Mouse (Mus musculus): ENCODE measurements around the gene Jph4. TPM values are rescaled to one million over a fixed set of nuclear protein-coding genes. Genes with fewer than 3 reads are reported as not detected.

Gene Jph4
- polyA plus RNA-seq, 2 experiments = 2.5 to 10.4 TPM

DNA sequence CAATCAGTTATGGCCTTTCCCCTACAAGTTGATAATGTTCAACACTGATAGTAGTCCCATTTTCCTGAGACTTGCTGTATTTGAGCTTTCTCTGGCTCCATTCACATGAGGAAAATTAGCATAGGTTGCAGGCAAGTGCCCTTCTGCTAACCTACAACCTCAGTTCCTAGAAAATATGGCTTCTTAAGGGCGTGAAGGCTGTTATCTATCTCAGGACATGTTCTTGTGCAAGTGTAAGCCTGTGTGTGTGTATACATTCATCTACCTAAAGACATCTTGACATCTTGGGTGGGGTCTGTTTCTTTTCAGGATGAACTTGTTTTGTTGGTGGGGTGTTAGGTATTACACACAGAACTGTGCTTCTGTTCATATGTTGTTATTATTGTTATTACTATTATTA, 57.7 kb downstream of the Jph4 start:
- DNase-seq (ENCODE audit: low spot score) (no peak), ATAC-seq (ENCODE audit: low FRiP score, low read depth) (no peak)
- Histone ChIP-seq H3K9me3 (ENCODE audit: control insufficient read depth, low read length) (no peaks in the 10 kb centered on the region), H3K27ac (replicated peaks; ENCODE audit: low read depth, low read length) (no peak overlapping the region), H3K9ac (ENCODE audit: low read depth, low read length, severe bottlenecking) (no peak overlapping the region), H3K27me3 (ENCODE audit: control insufficient read depth, insufficient read depth, low read length) (no peaks in the 10 kb centered on the region), H3K4me2 (replicated peaks; ENCODE audit: low read depth, low read length, severe bottlenecking) (no peak overlapping the region), H3K4me3 (replicated peaks; ENCODE audit: low read length) (no peak overlapping the region), H3K4me1 (ENCODE audit: control insufficient read depth, insufficient read depth, low read length) (peaks cover 18% of the 10 kb centered on the region), H3K36me3 (ENCODE audit: control insufficient read depth, insufficient read depth, low read length) (no peaks in the 10 kb centered on the region; the same call in 1 of the 2 replicates)
- WGBS = 81% methylated on average over 1 of the region's 1 CpGs
- TF ChIP-seq POLR2A (IDR thresholded peaks at IDR 0.05; ENCODE audit: borderline replicate concordance, extremely low read depth, insufficient read depth, insufficient read length) = no peak

Other genes with a start within 250 kb of the Jph4 start
- gene Homez, start 246.0 kb downstream of the Jph4 start, polyA plus RNA-seq (2012; rRNA removed) = 5.9 and 6.3 TPM in 2 replicates
- gene Homez, start 246.0 kb downstream of the Jph4 start, polyA plus RNA-seq (2014; fragmentation: Nextera tagmentation; extraction: Ambion mirVana) = 9.0 and 9.2 TPM in 2 replicates
- 7.0 and 8.0 TPM in 2 replicates for gene Ppp1r3e, start 239.4 kb downstream of the Jph4 start, polyA plus RNA-seq (2012; rRNA removed)
- 0.86 and 1.4 TPM in 2 replicates for gene Ppp1r3e, start 239.4 kb downstream of the Jph4 start, polyA plus RNA-seq (2014; fragmentation: Nextera tagmentation; extraction: Ambion mirVana)
- gene Bcl2l2, start 233.6 kb downstream of the Jph4 start, polyA plus RNA-seq (2012; rRNA removed) = 44.4 and 46.6 TPM in 2 replicates
- 5.4 and 5.5 TPM in 2 replicates for gene Bcl2l2, start 233.6 kb downstream of the Jph4 start, polyA plus RNA-seq (2014; fragmentation: Nextera tagmentation; extraction: Ambion mirVana)
- gene Gm20521, start 233.5 kb downstream of the Jph4 start, polyA plus RNA-seq (2012; rRNA removed) = 0.16 and 1.7 TPM in 2 replicates
- 0.19 TPM in 1 of 2 replicates, not detected in the other for gene Gm20521, start 233.5 kb downstream of the Jph4 start, polyA plus RNA-seq (2014; fragmentation: Nextera tagmentation; extraction: Ambion mirVana)
- gene Pabpn1, start 224.4 kb downstream of the Jph4 start, polyA plus RNA-seq (2012; rRNA removed) = 476 and 495 TPM in 2 replicates
- gene Pabpn1, start 224.4 kb downstream of the Jph4 start, polyA plus RNA-seq (2014; fragmentation: Nextera tagmentation; extraction: Ambion mirVana) = 137 and 147 TPM in 2 replicates
- gene Slc22a17, start 203.8 kb downstream of the Jph4 start, polyA plus RNA-seq (2012; rRNA removed) = 403 and 594 TPM in 2 replicates
- gene Slc22a17, start 203.8 kb downstream of the Jph4 start, polyA plus RNA-seq (2014; fragmentation: Nextera tagmentation; extraction: Ambion mirVana) = 57.9 and 64.3 TPM in 2 replicates
- gene Efs, start 190.8 kb downstream of the Jph4 start, polyA plus RNA-seq (2012; rRNA removed) = 117 and 171 TPM in 2 replicates
- 58.9 and 66.9 TPM in 2 replicates for gene Efs, start 190.8 kb downstream of the Jph4 start, polyA plus RNA-seq (2014; fragmentation: Nextera tagmentation; extraction: Ambion mirVana)
- 0.31 and 0.77 TPM in 2 replicates for gene Il25, start 184.2 kb downstream of the Jph4 start, polyA plus RNA-seq (2012; rRNA removed)
- gene Il25, start 184.2 kb downstream of the Jph4 start, polyA plus RNA-seq (2014; fragmentation: Nextera tagmentation; extraction: Ambion mirVana) = 0.19 TPM in 1 of 2 replicates, not detected in the other
- 22.7 and 35.5 TPM in 2 replicates for gene Cmtm5, start 180.7 kb downstream of the Jph4 start, polyA plus RNA-seq (2012; rRNA removed)
- 18.6 and 20.1 TPM in 2 replicates for gene Cmtm5, start 180.7 kb downstream of the Jph4 start, polyA plus RNA-seq (2014; fragmentation: Nextera tagmentation; extraction: Ambion mirVana)
- gene Myh6, start 150.0 kb downstream of the Jph4 start, polyA plus RNA-seq (2012; rRNA removed) = 0.77 and 2.1 TPM in 2 replicates
- gene Myh6, start 150.0 kb downstream of the Jph4 start, polyA plus RNA-seq (2014; fragmentation: Nextera tagmentation; extraction: Ambion mirVana) = 4.8 and 7.3 TPM in 2 replicates
- not detected in 2 replicates for gene Gm17428, start 140.0 kb downstream of the Jph4 start, polyA plus RNA-seq (2012; rRNA removed)
- gene Gm17428, start 140.0 kb downstream of the Jph4 start, polyA plus RNA-seq (2014; fragmentation: Nextera tagmentation; extraction: Ambion mirVana) = not detected in 2 replicates
- 29.5 and 59.8 TPM in 2 replicates for gene Myh7, start 122.3 kb downstream of the Jph4 start, polyA plus RNA-seq (2012; rRNA removed)
- gene Myh7, start 122.3 kb downstream of the Jph4 start, polyA plus RNA-seq (2014; fragmentation: Nextera tagmentation; extraction: Ambion mirVana) = 40.0 and 55.3 TPM in 2 replicates
- gene Ngdn, start 101.5 kb downstream of the Jph4 start, polyA plus RNA-seq (2012; rRNA removed) = 43.2 and 62.6 TPM in 2 replicates
- 66.8 and 74.3 TPM in 2 replicates for gene Ngdn, start 101.5 kb downstream of the Jph4 start, polyA plus RNA-seq (2014; fragmentation: Nextera tagmentation; extraction: Ambion mirVana)
- gene Zfhx2, start 24.6 kb downstream of the Jph4 start, polyA plus RNA-seq (2012; rRNA removed) = 5.3 and 6.1 TPM in 2 replicates
- 3.7 and 4.7 TPM in 2 replicates for gene Zfhx2, start 24.6 kb downstream of the Jph4 start, polyA plus RNA-seq (2014; fragmentation: Nextera tagmentation; extraction: Ambion mirVana)
- gene Thtpa, start 22.2 kb downstream of the Jph4 start, polyA plus RNA-seq (2012; rRNA removed) = 11.9 and 12.4 TPM in 2 replicates
- gene Thtpa, start 22.2 kb downstream of the Jph4 start, polyA plus RNA-seq (2014; fragmentation: Nextera tagmentation; extraction: Ambion mirVana) = 19.9 and 20.3 TPM in 2 replicates
- gene Ap1g2, start 10.3 kb downstream of the Jph4 start, polyA plus RNA-seq (2012; rRNA removed) = 22.9 and 31.4 TPM in 2 replicates
- 19.5 and 20.4 TPM in 2 replicates for gene Ap1g2, start 10.3 kb downstream of the Jph4 start, polyA plus RNA-seq (2014; fragmentation: Nextera tagmentation; extraction: Ambion mirVana)
- gene Dhrs2, start 105.1 kb upstream of the Jph4 start, polyA plus RNA-seq (2012; rRNA removed) = 0.34 and 0.38 TPM in 2 replicates
- 0.47 TPM in 1 of 2 replicates, not detected in the other for gene Dhrs2, start 105.1 kb upstream of the Jph4 start, polyA plus RNA-seq (2014; fragmentation: Nextera tagmentation; extraction: Ambion mirVana)

All from limb, embryonic 14.5 days (tissue).